Mouse (Mus musculus) macrophage (primary cell): ENCODE results near the gene Rcor3. TPM values are rescaled to one million over a fixed set of nuclear protein-coding genes. Genes with fewer than 3 reads are reported as not detected.

Experiments used
- H3K27ac ChIP-seq: fragments of 350-480 bp; formaldehyde crosslinking; 2 replicates; pipeline ENCODE4 v1.9.0; 2021
- H3K36me3 ChIP-seq: fragments of 350-480 bp; formaldehyde crosslinking; 2 replicates; pipeline ENCODE4 v1.9.0; 2021; ENCODE audit errors: inconsistent target
- H3K4me3 ChIP-seq: fragments of 350-480 bp; formaldehyde crosslinking; 2 replicates; pipeline ENCODE4 v1.9.0; 2021; ENCODE audit errors: inconsistent target
- H3K79me2 ChIP-seq: fragments of 350-480 bp; formaldehyde crosslinking; 2 replicates; pipeline ENCODE4 v1.9.0; 2021; ENCODE audit errors: inconsistent target
- WGBS: methylation state at CpG from one replicate; pipeline ENCODE4 v1.1.7; 2026; ENCODE audit warnings: inconsistent platforms; ENCODE audit not compliant: missing documents; 5-methylcytosine and 5-hydroxymethylcytosine counted together
- polyA plus RNA-seq: library from polyadenylated mRNA; stranded (reverse); fragments of 250-400 nt; gene quantifications from 3 replicates; pipeline ENCODE4 v1.2.4, GENCODE M21; 2018; ENCODE audit warnings: inconsistent platforms

The Rcor3 gene
- polyA plus RNA-seq, 1 experiment from 2014 or later = 10.4 TPM

- Histone ChIP-seq H3K27ac (no peak overlapping the region), H3K4me3 (no peak overlapping the region), H3K36me3 (no peaks in the 10 kb centered on the region), H3K79me2 (peaks cover 56% of the 10 kb centered on the region; the same call in 1 of the 2 replicates)
- 71% methylated on average over 9 of the region's 9 CpGs for whole genome bisulfite sequencing
Observed at GRCm38 (mm10) chr1:192089208-192090166, 48.4 kb downstream of the Rcor3 start.

- Histone ChIP-seq H3K79me2 (peaks cover 66% of the 10 kb centered on the region; the same call in 1 of the 2 replicates), H3K36me3 (no peaks in the 10 kb centered on the region), H3K4me3 (no peak overlapping the region), H3K27ac (no peak overlapping the region)
- 51% methylated on average over 4 of the region's 4 CpGs for WGBS
Observed at GRCm38 (mm10) chr1:192088011-192088410, 49.9 kb downstream of the Rcor3 start.

GRCm38 (mm10) chr1:192087098-192087497, 50.8 kb downstream of the Rcor3 start:
- Histone ChIP-seq H3K79me2 (peaks cover 73% of the 10 kb centered on the region; the same call in 1 of the 2 replicates), H3K36me3 (no peaks in the 10 kb centered on the region), H3K4me3 (no peak overlapping the region), H3K27ac (no peak overlapping the region)
- WGBS = 72% methylated on average over 4 of the region's 4 CpGs

GRCm38 (mm10) chr1:192086279-192087037, 51.4 kb downstream of the Rcor3 start:
- Histone ChIP-seq H3K4me3 (no peak overlapping the region), H3K79me2 (peaks cover 74% of the 10 kb centered on the region; the same call in 1 of the 2 replicates), H3K27ac (no peak overlapping the region), H3K36me3 (no peaks in the 10 kb centered on the region)
- WGBS = 87% methylated on average over 11 of the region's 12 CpGs

GRCm38 (mm10) chr1:192085218-192085617, 52.6 kb downstream of the Rcor3 start:
- H3K36me3 ChIP-seq = no peaks in the 10 kb centered on the region
- H3K4me3 ChIP-seq = no peak overlapping the region
- WGBS = 94% methylated on average over 10 of the region's 10 CpGs
- peaks cover 71% of the 10 kb centered on the region; the same call in 1 of the 2 replicates for H3K79me2 ChIP-seq
- no peak overlapping the region for H3K27ac ChIP-seq

GRCm38 (mm10) chr1:192082646-192083045, 55.2 kb downstream of the Rcor3 start:
- 100% methylated on average over 1 of the region's 1 CpGs for WGBS
- Histone ChIP-seq H3K79me2 (peaks cover 62% of the 10 kb centered on the region; the same call in 1 of the 2 replicates), H3K27ac (no peak overlapping the region), H3K4me3 (no peak overlapping the region), H3K36me3 (no peaks in the 10 kb centered on the region)

GRCm38 (mm10) chr1:192081129-192081528, 56.7 kb downstream of the Rcor3 start:
- H3K4me3 ChIP-seq = no peak overlapping the region
- H3K27ac ChIP-seq = 0 out of 2 replicates have a peak overlapping the region, but pooled peaks have one; percentile 7
- peaks cover 46% of the 10 kb centered on the region; the same call in 1 of the 2 replicates for H3K79me2 ChIP-seq
- no peaks in the 10 kb centered on the region for H3K36me3 ChIP-seq
- WGBS = 100% methylated on average over 2 of the region's 2 CpGs

- H3K36me3 ChIP-seq = no peaks in the 10 kb centered on the region
- WGBS = 36% methylated on average over 1 of the region's 1 CpGs
- peaks cover 31% of the 10 kb centered on the region; the same call in 1 of the 2 replicates for H3K79me2 ChIP-seq
- H3K27ac ChIP-seq = peak overlapping the region; percentile 78
- no peak overlapping the region for H3K4me3 ChIP-seq
Observed at GRCm38 (mm10) chr1:192079121-192079520, 58.7 kb downstream of the Rcor3 start.

- Histone ChIP-seq H3K4me3 (no peak overlapping the region), H3K27ac (peak overlapping the region; percentile 78), H3K79me2 (peaks cover 26% of the 10 kb centered on the region; the same call in 1 of the 2 replicates), H3K36me3 (no peaks in the 10 kb centered on the region)
- WGBS = 0% methylated on average over 3 of the region's 3 CpGs
Observed at GRCm38 (mm10) chr1:192078406-192078805, 59.5 kb downstream of the Rcor3 start.

- Histone ChIP-seq H3K27ac (peak overlapping the region; percentile 78; the same call in 1 of the 2 replicates), H3K79me2 (peaks cover 14% of the 10 kb centered on the region; the same call in 1 of the 2 replicates), H3K4me3 (no peak overlapping the region), H3K36me3 (no peaks in the 10 kb centered on the region)
Observed at GRCm38 (mm10) chr1:192076796-192077535, 60.9 kb downstream of the Rcor3 start.

- H3K27ac ChIP-seq = no peak overlapping the region
- no peak overlapping the region for H3K4me3 ChIP-seq
- peaks cover 10% of the 10 kb centered on the region; the same call in 1 of the 2 replicates for H3K79me2 ChIP-seq
- WGBS = 67% methylated on average over 4 of the region's 4 CpGs
- H3K36me3 ChIP-seq = no peaks in the 10 kb centered on the region
Observed at GRCm38 (mm10) chr1:192076101-192076500, 61.8 kb downstream of the Rcor3 start.

GRCm38 (mm10) chr1:192074824-192075223, 63.0 kb downstream of the Rcor3 start:
- Histone ChIP-seq H3K27ac (no peak overlapping the region), H3K36me3 (no peaks in the 10 kb centered on the region), H3K79me2 (peaks cover 2% of the 10 kb centered on the region; the same call in 1 of the 2 replicates), H3K4me3 (no peak overlapping the region)
- WGBS = 20% methylated on average over 1 of the region's 1 CpGs

GRCm38 (mm10) chr1:192072426-192072825, 65.4 kb downstream of the Rcor3 start:
- H3K27ac ChIP-seq = no peak overlapping the region
- H3K36me3 ChIP-seq = peaks cover 3% of the 10 kb centered on the region; the same call in 1 of the 2 replicates
- 78% methylated on average over 1 of the region's 1 CpGs for WGBS
- H3K79me2 ChIP-seq = no peaks in the 10 kb centered on the region; the same call in 1 of the 2 replicates
- H3K4me3 ChIP-seq = no peak overlapping the region

- WGBS = 12% methylated on average over 3 of the region's 3 CpGs
- H3K27ac ChIP-seq = peak overlapping the region; percentile 17
- H3K4me3 ChIP-seq = no peak overlapping the region
- H3K36me3 ChIP-seq = peaks cover 21% of the 10 kb centered on the region
- no peaks in the 10 kb centered on the region; the same call in 1 of the 2 replicates for H3K79me2 ChIP-seq
Observed at GRCm38 (mm10) chr1:192070618-192071051, 67.2 kb downstream of the Rcor3 start.
